Mouse (Mus musculus): ENCODE data around the gene Olfr606. TPM values are rescaled to one million over a fixed set of nuclear protein-coding genes. Genes with fewer than 3 reads are reported as not detected.
"Not testable (repeated sequence)": the region's sequence is repeated elsewhere in the genome, so short reads cannot be mapped to it uniquely, and the experiment has no call there.

Gene Olfr606
- polyA plus RNA-seq (2015; fragmentation: Nextera tagmentation; extraction: Ambion mirVana), result not detected in 2 replicates

GRCm38 (mm10) chr7:103448746-103449145 is at the start of gene Olfr606:
Olfr606 (plus strand) TSS chr7:103449046.
- no peak within 1 kb of the TSS for H3K27ac ChIP-seq (replicated peaks)
- H3K4me2 ChIP-seq, result no peak within 1 kb of the TSS
- H3K4me1 ChIP-seq (replicated peaks), result no peaks in the 10 kb centered on the region
- H3K4me3 ChIP-seq, result no peak within 1 kb of the TSS
- 90% methylated on average over 2 of the region's 2 CpGs for WGBS
- no peak within 1 kb of the TSS for H3K9ac ChIP-seq
- no peaks in the 10 kb centered on the region for H3K9me3 ChIP-seq
- no peaks in the 10 kb centered on the region for H3K36me3 ChIP-seq
- ATAC-seq (ENCODE audit: low read depth), result no peak
- H3K27me3 ChIP-seq, result no peaks in the 10 kb centered on the region

DNA sequence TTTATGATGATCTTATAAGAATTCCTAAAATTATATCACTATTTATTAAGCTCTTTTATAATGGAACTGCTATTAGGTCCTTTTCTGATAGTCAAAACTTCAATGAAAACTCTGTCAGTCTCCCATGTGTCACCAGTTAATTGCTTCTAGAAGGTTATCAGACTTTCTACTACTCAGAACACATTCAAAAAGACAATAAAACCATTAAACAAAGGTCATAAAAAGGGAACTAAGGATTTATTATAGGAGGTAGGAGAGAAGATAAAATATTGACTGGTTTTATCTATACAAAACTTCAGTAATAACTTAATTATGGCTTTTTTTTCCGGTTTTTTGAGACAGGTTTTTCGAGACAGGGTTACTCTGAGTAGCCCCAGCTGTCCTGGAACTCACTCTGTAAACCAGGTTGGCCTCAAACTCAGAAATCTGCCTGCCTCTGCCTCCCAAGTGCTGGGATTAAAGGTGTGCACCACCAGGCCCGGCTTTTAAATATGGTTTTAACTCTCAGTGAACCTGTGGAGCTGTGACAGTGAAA is 42.3 kb upstream of the Olfr606 start:
- not testable (repeated sequence) for ATAC-seq (ENCODE audit: low read depth); H3K4me2 ChIP-seq; H3K4me1 ChIP-seq (replicated peaks); H3K27me3 ChIP-seq; H3K4me3 ChIP-seq; H3K36me3 ChIP-seq; H3K9ac ChIP-seq; H3K27ac ChIP-seq (replicated peaks); H3K9me3 ChIP-seq
- WGBS, result 82% methylated on average over 3 of the region's 3 CpGs

- not testable (repeated sequence) for H3K4me1 ChIP-seq (replicated peaks); H3K4me3 ChIP-seq; H3K27me3 ChIP-seq; H3K36me3 ChIP-seq; H3K27ac ChIP-seq (replicated peaks); ATAC-seq (ENCODE audit: low read depth); H3K4me2 ChIP-seq; H3K9ac ChIP-seq; H3K9me3 ChIP-seq
- WGBS, result 76% methylated on average over 1 of the region's 1 CpGs
Observed at GRCm38 (mm10) chr7:103414772-103415171, 34.1 kb upstream of the Olfr606 start, which contains the start of gene Usp17lc. Usp17lc (plus strand) TSS chr7:103415072.

DNA sequence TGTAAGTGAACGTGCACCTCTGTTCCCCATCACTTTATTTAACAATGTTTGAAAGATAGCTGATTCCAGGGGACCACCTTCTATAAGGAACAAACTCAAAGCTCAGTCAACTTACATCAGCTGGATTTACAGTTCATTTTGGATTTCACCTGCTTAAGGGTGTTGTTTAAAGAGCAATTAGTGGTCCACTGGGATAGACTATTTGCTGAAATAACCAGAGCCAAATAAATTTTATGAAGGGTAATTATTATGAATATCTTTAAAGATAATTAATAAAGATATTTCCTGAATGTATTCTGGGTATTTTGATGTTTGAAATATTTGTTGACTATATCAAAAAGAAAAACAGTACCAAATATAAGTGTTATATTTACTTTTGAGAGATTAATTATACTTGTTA is 3.5 kb upstream of the Olfr606 start, which contains the start of gene Olfr605:
TSS of gene Olfr605 (minus strand) at position 101 of the 400 bp plus-strand sequence.
- WGBS, result 96% methylated on average over 1 of the region's 1 CpGs
- Histone ChIP-seq H3K9me3 (no peaks in the 10 kb centered on the region), H3K36me3 (no peaks in the 10 kb centered on the region), H3K27ac (replicated peaks) (no peak within 1 kb of the TSS), H3K27me3 (no peaks in the 10 kb centered on the region), H3K9ac (no peak within 1 kb of the TSS), H3K4me1 (replicated peaks) (no peaks in the 10 kb centered on the region), H3K4me2 (no peak within 1 kb of the TSS), H3K4me3 (no peak within 1 kb of the TSS)
- no peak for ATAC-seq (ENCODE audit: low read depth)

DNA sequence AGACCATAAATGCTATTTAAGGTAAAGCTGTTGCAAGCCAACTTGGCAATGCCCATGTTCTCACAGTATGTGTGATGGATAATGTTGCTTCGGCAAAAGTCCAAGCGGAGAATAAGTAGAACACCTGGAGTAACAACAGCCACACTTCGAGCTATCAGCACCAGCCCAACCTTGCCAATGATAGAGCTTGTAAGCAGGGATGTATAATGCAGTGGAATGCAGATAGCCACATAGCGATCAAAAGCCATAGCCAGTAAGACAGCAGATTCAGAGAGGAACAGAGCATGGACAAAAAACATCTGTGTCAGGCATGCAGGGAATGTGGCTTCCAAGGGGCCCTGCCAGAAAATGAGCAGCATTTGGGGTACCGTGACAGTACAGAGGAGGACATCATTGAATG is 11.7 kb downstream of the Olfr606 start:
- ATAC-seq (ENCODE audit: low read depth), result no peak
- no peak overlapping the region for H3K4me2 ChIP-seq

GRCm38 (mm10) chr7:103469577-103469976 is 20.7 kb downstream of the Olfr606 start, which contains the start of gene Olfr608:
Olfr608 (plus strand) TSS chr7:103469877.
- no peaks in the 10 kb centered on the region for H3K36me3 ChIP-seq
- no peak within 1 kb of the TSS for H3K4me3 ChIP-seq
- no peak within 1 kb of the TSS for H3K4me2 ChIP-seq
- no peak within 1 kb of the TSS for H3K9ac ChIP-seq
- no peaks in the 10 kb centered on the region for H3K4me1 ChIP-seq (replicated peaks)
- no peak for ATAC-seq (ENCODE audit: low read depth)
- no peaks in the 10 kb centered on the region for H3K9me3 ChIP-seq
- no peak within 1 kb of the TSS for H3K27ac ChIP-seq (replicated peaks)
- no peaks in the 10 kb centered on the region for H3K27me3 ChIP-seq

More for the DNA sequence above, 11.7 kb downstream of the Olfr606 start:
- 95% methylated on average over 5 of the region's 5 CpGs for WGBS
- no peak overlapping the region for H3K27ac ChIP-seq (replicated peaks)
- no peak overlapping the region for H3K9ac ChIP-seq
- no peaks in the 10 kb centered on the region for H3K9me3 ChIP-seq
- H3K27me3 ChIP-seq, result no peaks in the 10 kb centered on the region
- H3K36me3 ChIP-seq, result no peaks in the 10 kb centered on the region
- H3K4me1 ChIP-seq (replicated peaks), result no peaks in the 10 kb centered on the region
- H3K4me3 ChIP-seq, result no peak overlapping the region

- not testable (repeated sequence) for H3K4me3 ChIP-seq
Observed at GRCm38 (mm10) chr7:103477106-103477505, 28.3 kb downstream of the Olfr606 start.

DNA sequence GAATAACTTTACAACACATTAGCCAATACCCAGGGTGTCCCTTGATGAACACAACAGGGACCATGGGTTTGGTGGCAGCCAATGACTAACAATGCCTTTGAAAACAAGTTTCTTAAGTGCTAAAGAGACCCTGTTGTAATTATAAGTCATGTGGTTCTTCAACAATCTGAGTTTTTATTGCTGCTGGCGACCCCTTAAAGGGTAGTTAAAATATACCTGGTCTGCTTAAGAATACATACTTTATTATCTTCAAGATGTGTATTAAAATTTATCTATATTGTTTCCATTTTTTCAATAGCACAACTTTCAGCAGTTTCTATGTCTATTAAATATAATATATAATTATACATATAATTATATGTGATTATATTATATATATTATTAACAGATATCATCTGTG is 49.1 kb downstream of the Olfr606 start, which contains the start of gene Olfr609:
TSS of gene Olfr609 (minus strand) at position 101 of the 400 bp plus-strand sequence.
- H3K27me3 ChIP-seq, result no peaks in the 10 kb centered on the region
- no peak for ATAC-seq (ENCODE audit: low read depth)
- no peak within 1 kb of the TSS for H3K4me2 ChIP-seq
- H3K9ac ChIP-seq, result no peak within 1 kb of the TSS
- no peaks in the 10 kb centered on the region for H3K4me1 ChIP-seq (replicated peaks)
- no peaks in the 10 kb centered on the region for H3K9me3 ChIP-seq
- no peak within 1 kb of the TSS for H3K27ac ChIP-seq (replicated peaks)
- H3K36me3 ChIP-seq, result no peaks in the 10 kb centered on the region
- WGBS, result 71% methylated on average over 1 of the region's 1 CpGs
- H3K4me3 ChIP-seq, result no peak within 1 kb of the TSS

More at GRCm38 (mm10) chr7:103477106-103477505, 28.3 kb downstream of the Olfr606 start:
- ATAC-seq (ENCODE audit: low read depth), result 0 out of 2 replicates have a peak, but pooled peaks have one; percentile 53
- H3K4me2 ChIP-seq; H3K4me1 ChIP-seq (replicated peaks); H3K27ac ChIP-seq (replicated peaks); H3K36me3 ChIP-seq; H3K9ac ChIP-seq; H3K27me3 ChIP-seq; H3K9me3 ChIP-seq: not testable (repeated sequence)
- 83% methylated on average over 9 of the region's 9 CpGs for WGBS

Small RNAs within 50 kb of the gene (microRNA-seq; reads per million reads assigned to microRNA genes)
- gene Gm25774, result not detected

Other genes starting within 250 kb of the Olfr606 start
- gene Olfr593, start 237.2 kb upstream of the Olfr606 start, polyA plus RNA-seq (2015; fragmentation: Nextera tagmentation; extraction: Ambion mirVana), result not detected in 2 replicates
- gene Olfr594, start 232.1 kb upstream of the Olfr606 start, polyA plus RNA-seq (2015; fragmentation: Nextera tagmentation; extraction: Ambion mirVana), result not detected in 2 replicates
- not detected in 2 replicates for gene Usp17ld, start 196.5 kb upstream of the Olfr606 start, polyA plus RNA-seq (2015; fragmentation: Nextera tagmentation; extraction: Ambion mirVana)
- gene Olfr596, start 143.4 kb upstream of the Olfr606 start, polyA plus RNA-seq (2015; fragmentation: Nextera tagmentation; extraction: Ambion mirVana), result not detected in 2 replicates
- not detected in 2 replicates for gene Olfr597, start 132.7 kb upstream of the Olfr606 start, polyA plus RNA-seq (2015; fragmentation: Nextera tagmentation; extraction: Ambion mirVana)
- gene Olfr598, start 125.5 kb upstream of the Olfr606 start, polyA plus RNA-seq (2015; fragmentation: Nextera tagmentation; extraction: Ambion mirVana), result not detected in 2 replicates
- gene Olfr599, start 113.1 kb upstream of the Olfr606 start, polyA plus RNA-seq (2015; fragmentation: Nextera tagmentation; extraction: Ambion mirVana), result not detected in 2 replicates
- gene Olfr600, start 99.4 kb upstream of the Olfr606 start, polyA plus RNA-seq (2015; fragmentation: Nextera tagmentation; extraction: Ambion mirVana), result not detected in 2 replicates
- gene Olfr601, start 86.4 kb upstream of the Olfr606 start, polyA plus RNA-seq (2015; fragmentation: Nextera tagmentation; extraction: Ambion mirVana), result not detected in 2 replicates
- gene Olfr603, start 62.9 kb upstream of the Olfr606 start, polyA plus RNA-seq (2015; fragmentation: Nextera tagmentation; extraction: Ambion mirVana), result not detected in 2 replicates
- not detected in 2 replicates for gene Usp17lc, start 34.0 kb upstream of the Olfr606 start, polyA plus RNA-seq (2015; fragmentation: Nextera tagmentation; extraction: Ambion mirVana)
- gene Olfr605, start 3.6 kb upstream of the Olfr606 start, polyA plus RNA-seq (2015; fragmentation: Nextera tagmentation; extraction: Ambion mirVana), result not detected in 2 replicates
- gene Olfr607, start 15.1 kb downstream of the Olfr606 start, polyA plus RNA-seq (2015; fragmentation: Nextera tagmentation; extraction: Ambion mirVana), result not detected in 2 replicates
- not detected in 2 replicates for gene Olfr608, start 20.8 kb downstream of the Olfr606 start, polyA plus RNA-seq (2015; fragmentation: Nextera tagmentation; extraction: Ambion mirVana)
- not detected in 2 replicates for gene Olfr609, start 49.0 kb downstream of the Olfr606 start, polyA plus RNA-seq (2015; fragmentation: Nextera tagmentation; extraction: Ambion mirVana)
- not detected in 2 replicates for gene Olfr610, start 63.1 kb downstream of the Olfr606 start, polyA plus RNA-seq (2015; fragmentation: Nextera tagmentation; extraction: Ambion mirVana)
- gene Olfr611, start 71.8 kb downstream of the Olfr606 start, polyA plus RNA-seq (2015; fragmentation: Nextera tagmentation; extraction: Ambion mirVana), result not detected in 2 replicates
- not detected in 2 replicates for gene Olfr612, start 93.7 kb downstream of the Olfr606 start, polyA plus RNA-seq (2015; fragmentation: Nextera tagmentation; extraction: Ambion mirVana)
- not detected in 2 replicates for gene Olfr613, start 99.0 kb downstream of the Olfr606 start, polyA plus RNA-seq (2015; fragmentation: Nextera tagmentation; extraction: Ambion mirVana)
- gene Olfr615, start 107.0 kb downstream of the Olfr606 start, polyA plus RNA-seq (2015; fragmentation: Nextera tagmentation; extraction: Ambion mirVana), result not detected in 2 replicates
- gene Olfr616, start 120.1 kb downstream of the Olfr606 start, polyA plus RNA-seq (2015; fragmentation: Nextera tagmentation; extraction: Ambion mirVana), result not detected in 2 replicates
- gene Olfr617, start 124.0 kb downstream of the Olfr606 start, polyA plus RNA-seq (2015; fragmentation: Nextera tagmentation; extraction: Ambion mirVana), result not detected in 2 replicates
- not detected in 2 replicates for gene Olfr618, start 141.1 kb downstream of the Olfr606 start, polyA plus RNA-seq (2015; fragmentation: Nextera tagmentation; extraction: Ambion mirVana)
- gene Olfr619, start 151.5 kb downstream of the Olfr606 start, polyA plus RNA-seq (2015; fragmentation: Nextera tagmentation; extraction: Ambion mirVana), result not detected in 2 replicates
- not detected in 2 replicates for gene Olfr620, start 163.5 kb downstream of the Olfr606 start, polyA plus RNA-seq (2015; fragmentation: Nextera tagmentation; extraction: Ambion mirVana)
- not detected in 2 replicates for gene Olfr622, start 193.7 kb downstream of the Olfr606 start, polyA plus RNA-seq (2015; fragmentation: Nextera tagmentation; extraction: Ambion mirVana)
- gene Olfr623, start 214.7 kb downstream of the Olfr606 start, polyA plus RNA-seq (2015; fragmentation: Nextera tagmentation; extraction: Ambion mirVana), result not detected in 2 replicates
- 0.03 TPM in 1 of 2 replicates, not detected in the other for gene Olfr624, start 222.1 kb downstream of the Olfr606 start, polyA plus RNA-seq (2015; fragmentation: Nextera tagmentation; extraction: Ambion mirVana)
- not detected in 2 replicates for gene Olfr625-ps1, start 233.7 kb downstream of the Olfr606 start, polyA plus RNA-seq (2015; fragmentation: Nextera tagmentation; extraction: Ambion mirVana)

Measured in neural tube, embryonic 13.5 days (tissue).